Mouse (Mus musculus): ENCODE measurements at regions not wholly inside any gene's neighbourhood (a gene's known extent, or its start where the extent isn't known, plus 50 kb on each side); places are given as distances from the start of the nearest gene placed in this dataset.

DNA sequence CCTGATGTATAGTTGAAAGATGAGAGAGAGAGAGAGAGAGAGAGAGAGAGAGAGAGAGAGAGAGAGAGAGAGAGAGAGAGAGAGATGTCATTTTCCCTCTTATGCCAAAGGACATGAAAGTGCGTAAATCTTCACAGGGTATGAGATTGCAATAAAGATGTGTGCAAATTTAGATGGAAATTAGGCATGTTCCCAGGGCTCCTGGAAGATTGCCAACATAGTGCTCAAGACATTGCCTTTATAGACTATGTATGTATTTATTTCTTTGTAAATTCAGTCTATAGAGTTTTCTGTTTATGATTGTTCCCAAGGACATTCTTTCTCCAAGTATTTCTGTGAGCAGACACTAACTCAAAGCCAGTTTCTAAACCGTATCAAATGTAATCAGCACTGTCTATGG is 376.5 kb upstream of the Zeb2 start:
- no peak for DNase-seq (ENCODE audit: low spot score)

DNA sequence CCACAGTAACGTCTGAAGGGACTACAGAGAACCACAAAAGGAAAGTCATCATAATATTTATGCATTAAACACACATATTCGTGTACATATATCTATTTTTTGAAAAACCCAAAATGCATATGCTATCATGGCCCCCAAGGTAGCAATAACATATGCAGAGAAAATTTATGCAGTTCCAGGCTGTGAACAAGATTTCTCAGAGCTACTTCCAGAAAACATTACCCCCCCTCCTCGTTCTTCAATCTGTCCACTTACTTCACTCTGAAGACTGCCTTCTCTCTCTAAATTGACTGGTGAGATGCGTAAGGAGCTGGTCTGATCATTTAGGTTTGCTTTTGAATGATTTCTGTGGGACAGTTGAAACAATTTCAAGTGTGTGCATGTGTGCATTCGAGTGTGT is 369.3 kb upstream of the Zeb2 start:
- DNase-seq (ENCODE audit: low spot score), result no peak

DNA sequence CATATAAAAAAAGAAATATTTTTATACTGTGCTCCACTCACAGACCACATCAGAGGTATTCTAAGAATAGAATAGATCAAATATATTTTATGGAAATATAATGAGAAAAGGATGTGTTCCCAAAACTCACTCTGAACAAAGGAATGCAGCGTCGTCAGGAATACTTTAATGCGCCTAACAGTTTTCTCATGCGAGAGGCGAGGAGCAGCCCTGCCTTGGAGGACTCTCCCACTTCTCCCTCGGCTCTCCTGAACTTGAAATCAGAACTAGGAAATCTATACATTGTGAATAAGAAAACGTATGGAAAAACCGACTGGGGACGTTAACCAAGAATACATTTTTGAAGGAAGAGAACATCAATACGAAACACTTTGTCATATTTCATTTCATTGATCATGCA is 368.3 kb upstream of the Zeb2 start:
- no peak for DNase-seq (ENCODE audit: low spot score)

GRCm38 (mm10) chr2:45480671-45481070 is 363.5 kb upstream of the Zeb2 start:
- DNase-seq (ENCODE audit: low spot score), result no peak

GRCm38 (mm10) chr2:45475996-45476395 is 358.8 kb upstream of the Zeb2 start:
- no peak for DNase-seq (ENCODE audit: low spot score)

GRCm38 (mm10) chr2:45464306-45464705 is 347.1 kb upstream of the Zeb2 start:
- DNase-seq (ENCODE audit: low spot score), result no peak

- no peak for DNase-seq (ENCODE audit: low spot score)
Observed at GRCm38 (mm10) chr2:45459410-45459809, 342.2 kb upstream of the Zeb2 start.

GRCm38 (mm10) chr2:45454811-45455210 is 337.6 kb upstream of the Zeb2 start:
- DNase-seq (ENCODE audit: low spot score), result no peak

DNA sequence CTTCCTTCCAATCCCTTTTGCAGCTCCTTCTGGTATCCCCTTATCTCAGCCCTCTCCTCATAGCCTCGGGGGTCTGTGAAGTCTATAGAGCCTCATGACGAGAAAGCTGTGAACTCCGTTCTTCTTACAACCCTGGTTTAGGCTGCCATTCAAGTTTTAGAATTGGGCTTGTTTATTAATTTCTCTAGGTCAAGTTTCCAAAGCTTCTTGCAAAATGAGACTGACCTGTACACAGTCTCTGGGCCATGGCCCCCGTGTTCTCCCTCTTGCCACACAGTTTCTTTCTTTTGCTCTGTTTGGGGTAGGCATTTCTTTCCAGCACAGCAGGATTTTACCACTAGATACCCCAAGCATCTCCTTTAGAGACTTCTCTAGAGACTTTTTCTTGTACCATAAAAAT is 322.0 kb upstream of the Zeb2 start:
- DNase-seq (ENCODE audit: low spot score), result no peak

DNA sequence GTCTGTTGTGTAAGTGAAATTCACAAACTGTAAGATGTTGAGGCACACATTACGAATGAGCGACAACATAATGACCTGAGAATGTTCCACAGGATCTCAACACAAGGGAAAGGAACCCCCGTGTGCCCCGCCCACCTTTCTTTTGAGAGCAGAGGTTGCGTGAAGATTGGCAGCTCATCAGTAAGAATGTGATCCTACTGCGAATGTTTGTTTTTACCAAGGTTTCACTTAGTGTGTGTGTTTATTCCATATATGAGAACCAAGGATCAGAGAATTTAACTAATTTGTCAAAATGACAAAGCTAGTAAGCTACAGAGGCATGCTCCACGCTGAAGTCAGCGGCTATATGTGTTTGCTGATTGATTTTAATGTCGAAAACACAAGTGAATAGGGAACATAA is 321.5 kb upstream of the Zeb2 start:
- no peak for DNase-seq (ENCODE audit: low spot score)

DNA sequence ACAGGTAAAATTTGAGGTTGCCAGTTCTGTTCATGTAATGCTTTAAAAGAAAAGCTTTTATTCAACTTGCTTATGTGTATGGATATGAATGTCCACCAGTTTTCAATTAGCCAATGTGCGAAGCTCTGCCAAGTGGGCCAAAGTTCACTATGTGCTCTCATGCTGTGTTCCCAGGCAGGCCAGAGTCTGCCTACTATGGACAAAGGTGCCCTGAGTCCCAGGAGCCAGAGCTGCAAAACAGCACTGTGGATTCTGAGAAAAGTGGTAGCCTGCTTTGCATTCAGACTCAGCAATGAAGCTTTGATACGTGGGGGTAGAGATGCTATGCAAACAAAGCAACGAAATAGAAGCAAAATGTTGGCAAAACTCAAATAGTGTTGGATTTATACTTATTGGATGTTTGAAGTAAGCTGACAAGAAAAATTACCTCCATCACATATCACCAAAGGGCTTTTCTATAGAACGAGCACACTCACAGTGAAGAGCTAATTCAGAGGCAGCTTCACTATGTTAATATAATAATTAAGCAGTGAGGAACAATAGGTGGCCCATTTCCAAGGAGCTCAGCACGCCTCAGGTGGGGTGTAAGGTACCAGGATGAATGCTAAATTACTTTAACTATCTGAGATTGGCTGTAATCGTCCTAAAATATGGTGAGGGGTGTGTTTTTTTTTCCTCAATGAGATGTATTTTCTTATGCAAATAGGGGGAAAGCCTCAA is 318.2 kb upstream of the Zeb2 start:
- no peak for DNase-seq (ENCODE audit: low spot score)

DNA sequence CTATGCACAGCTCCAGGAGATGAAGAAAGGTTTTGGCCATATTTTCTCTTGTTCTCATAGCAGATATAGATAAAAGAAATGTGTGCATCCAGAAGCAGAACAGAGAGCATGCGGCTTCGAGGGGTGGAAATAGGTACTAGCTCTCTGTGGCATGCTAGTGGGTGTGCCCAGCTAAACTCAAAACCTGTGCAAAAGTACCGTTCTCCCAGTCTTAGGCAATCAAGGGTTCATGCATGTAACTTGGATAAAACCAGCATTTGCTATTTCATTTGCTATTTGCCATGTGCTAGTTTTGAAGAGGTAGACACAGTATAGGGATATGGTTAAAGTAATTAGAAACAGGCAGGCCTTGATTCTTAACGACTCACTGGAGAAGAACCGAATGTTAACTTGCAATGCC is 317.6 kb upstream of the Zeb2 start:
- no peak for DNase-seq (ENCODE audit: low spot score)

- DNase-seq (ENCODE audit: low spot score), result no peak
Observed at GRCm38 (mm10) chr2:45434169-45434568, 317.0 kb upstream of the Zeb2 start.

GRCm38 (mm10) chr2:45431366-45431765 is 314.2 kb upstream of the Zeb2 start:
- no peak for DNase-seq (ENCODE audit: low spot score)

- no peak for DNase-seq (ENCODE audit: low spot score)
Observed at GRCm38 (mm10) chr2:45421774-45422173, 304.6 kb upstream of the Zeb2 start.

DNA sequence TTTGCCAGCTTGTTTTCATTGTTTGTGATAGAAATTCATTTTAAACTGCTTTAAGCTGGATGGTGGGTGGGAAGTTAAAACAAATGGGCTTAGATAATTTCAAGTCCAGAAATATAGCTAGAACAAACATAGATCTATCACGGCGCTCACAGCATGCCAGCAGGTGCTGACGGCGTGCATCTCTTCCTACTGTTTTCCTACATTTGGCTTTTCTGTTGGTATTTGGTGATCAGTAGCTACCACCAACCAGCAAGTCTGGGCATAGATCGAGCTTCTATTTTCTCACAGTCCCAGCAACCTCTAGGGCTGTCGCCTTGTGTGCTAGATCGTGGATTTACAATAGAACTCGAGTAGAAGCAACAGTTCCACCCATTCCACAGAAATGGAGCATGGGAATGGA is 290.9 kb upstream of the Zeb2 start:
- no peak for DNase-seq (ENCODE audit: low spot score)

GRCm38 (mm10) chr2:45389902-45390492 is 272.8 kb upstream of the Zeb2 start:
- no peak for DNase-seq (ENCODE audit: low spot score)

DNA sequence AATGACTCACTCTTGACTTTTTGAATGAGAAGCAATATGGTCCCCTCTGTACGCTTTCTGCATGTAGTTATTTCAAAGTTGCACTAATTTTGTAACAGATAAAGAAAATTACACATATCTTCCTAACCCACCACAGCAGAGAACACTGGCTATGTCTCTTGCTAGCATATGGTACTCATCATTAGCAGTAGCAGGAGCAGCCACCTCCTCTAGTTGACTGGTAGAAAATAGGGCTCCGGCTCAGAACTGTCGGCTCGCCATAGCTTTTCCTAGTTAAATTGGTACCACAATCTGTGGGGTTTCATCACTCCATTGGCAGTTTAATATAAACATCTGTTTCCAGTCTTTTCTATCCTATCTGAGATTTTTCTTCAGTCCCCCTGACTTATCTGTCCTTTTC is 254.1 kb upstream of the Zeb2 start:
- DNase-seq (ENCODE audit: low spot score), result no peak

DNA sequence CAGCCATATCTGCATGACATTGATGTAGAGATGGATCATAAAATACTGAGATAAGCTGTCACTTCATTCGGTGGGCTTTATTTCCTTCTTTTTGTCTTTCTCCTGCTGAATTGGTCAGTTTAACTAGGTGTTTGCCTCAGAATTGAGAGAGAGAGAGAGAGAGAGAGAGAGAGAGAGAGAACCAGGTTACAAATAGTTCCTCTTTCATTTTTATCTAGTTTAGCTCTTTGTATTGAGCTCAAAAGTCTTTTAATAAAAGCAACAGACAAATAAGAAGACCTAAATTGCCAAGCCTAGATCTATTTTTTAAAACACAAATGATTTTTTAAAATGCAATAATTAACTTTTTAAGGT is 253.4 kb upstream of the Zeb2 start:
- DNase-seq (ENCODE audit: low spot score), result no peak

DNA sequence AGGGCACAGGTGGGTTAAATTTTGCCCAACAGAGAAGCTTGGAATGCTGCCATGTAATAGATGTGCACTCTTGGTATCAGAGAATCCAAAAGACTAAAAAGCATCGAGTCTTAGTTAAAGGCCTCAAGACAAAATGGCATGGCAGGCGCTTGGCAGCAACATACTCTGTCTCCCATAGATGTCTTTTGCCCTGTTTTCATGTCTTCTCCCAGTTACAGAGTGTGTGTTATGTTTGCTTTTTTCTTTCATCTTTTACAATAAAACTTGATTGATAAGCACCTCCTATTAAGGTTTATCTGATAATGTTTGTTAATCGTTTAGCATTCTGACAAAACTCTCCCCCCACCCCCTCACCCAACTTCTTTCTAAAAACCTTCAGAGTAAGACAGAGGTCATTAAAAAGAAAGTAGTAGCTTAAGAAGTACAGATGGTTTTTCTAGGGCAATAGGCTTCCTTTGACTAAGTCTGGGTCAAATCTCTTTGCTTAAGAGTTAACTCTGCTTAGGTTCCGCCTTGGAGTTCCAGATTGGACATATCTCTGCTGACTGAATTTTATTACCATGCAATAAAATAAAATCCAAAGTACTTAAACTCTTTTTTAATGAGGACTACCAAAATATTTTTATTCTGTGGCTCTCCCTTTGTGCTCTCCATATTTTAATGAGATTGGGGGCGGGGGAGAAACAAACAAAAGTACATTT is 252.9 kb upstream of the Zeb2 start:
- DNase-seq (ENCODE audit: low spot score), result no peak

GRCm38 (mm10) chr2:45369432-45369831 is 252.2 kb upstream of the Zeb2 start:
- no peak for DNase-seq (ENCODE audit: low spot score)

DNA sequence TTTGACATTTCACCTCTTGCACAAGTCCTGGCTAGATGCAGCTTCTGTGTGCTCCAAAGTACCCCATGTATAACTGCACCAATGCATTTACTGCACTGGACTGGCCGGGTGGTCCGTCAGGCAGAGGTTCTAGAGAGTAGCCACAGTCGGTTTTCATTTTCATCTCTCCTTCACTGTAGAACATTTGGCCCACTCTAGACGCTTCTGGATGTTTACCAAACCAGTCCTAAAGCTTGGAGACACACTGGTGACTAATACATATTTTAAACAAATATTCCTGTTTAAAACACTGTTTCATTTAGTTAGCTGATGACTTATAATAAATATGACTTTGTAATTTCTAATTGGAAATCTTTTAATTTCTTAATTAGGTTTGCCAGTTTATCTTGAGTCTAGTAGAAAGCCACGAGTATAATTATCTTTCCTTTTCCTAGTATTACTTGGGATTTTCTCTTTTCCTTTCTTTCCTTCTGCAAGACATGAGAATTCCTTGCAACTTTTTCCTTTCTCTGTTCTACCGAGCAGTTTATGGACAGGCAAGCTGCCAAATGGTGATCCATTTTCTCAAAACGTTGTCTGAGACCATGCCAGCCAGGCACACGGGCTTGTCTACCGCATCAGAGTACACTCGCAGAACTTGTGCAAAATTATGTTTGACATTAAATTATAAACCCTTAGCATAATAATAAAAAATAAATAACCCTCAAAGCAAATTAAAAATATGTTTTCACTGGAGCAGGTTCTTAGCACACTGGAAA is 250.4 kb upstream of the Zeb2 start:
- DNase-seq (ENCODE audit: low spot score), result no peak

DNA sequence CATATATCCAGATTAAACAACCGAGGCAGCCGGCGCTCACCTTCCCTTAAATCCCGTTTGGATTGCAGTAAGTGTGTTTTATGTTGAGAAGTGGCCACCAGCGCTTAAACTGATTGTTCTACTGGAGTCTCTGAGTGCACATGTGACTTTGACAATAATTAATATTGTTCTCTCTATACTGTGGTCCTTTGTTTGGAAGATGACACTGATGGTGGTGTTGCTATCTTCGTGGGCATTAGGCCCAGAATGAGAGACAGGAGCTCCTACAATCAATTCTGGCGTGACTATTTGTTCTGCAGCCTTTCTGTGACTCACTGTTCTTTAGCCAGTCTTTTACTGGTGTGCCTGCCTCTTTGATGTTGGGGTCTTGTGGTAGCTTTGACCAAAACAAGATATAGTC is 240.1 kb upstream of the Zeb2 start:
- DNase-seq (ENCODE audit: low spot score), result peak; percentile 55

All from left cerebral cortex, adult 11 months (tissue).